Mouse (Mus musculus): ENCODE data around the gene Tfpt. TPM values are rescaled to one million over a fixed set of nuclear protein-coding genes. Genes with fewer than 3 reads are reported as not detected.
A peak's percentile ranks its signal among the peaks of the same experiment; 100 is the strongest.
"Not testable (repeated sequence)": the region's sequence is repeated elsewhere in the genome, so short reads cannot be mapped to it uniquely, and the experiment has no call there.

The Tfpt gene
- polyA plus RNA-seq, 2 experiments from 2014 or later, result 16.9 to 21.4 TPM

- ATAC-seq, result peak; percentile 22
Measured at GRCm38 (mm10) chr7:3616389-3617241, 13.1 kb downstream of the Tfpt start.

GRCm38 (mm10) chr7:3616057-3616388 lies 13.7 kb downstream of the Tfpt start, which contains the start of gene Oscar:
TSS of gene Oscar (minus strand) at chr7:3616157.
- ATAC-seq, result no peak

GRCm38 (mm10) chr7:3614021-3614420 lies 15.7 kb downstream of the Tfpt start:
- no peak for ATAC-seq

GRCm38 (mm10) chr7:3611006-3611405 lies 18.7 kb downstream of the Tfpt start:
- no peak for ATAC-seq

GRCm38 (mm10) chr7:3610437-3610836 lies 19.3 kb downstream of the Tfpt start:
- ATAC-seq, result no peak

GRCm38 (mm10) chr7:3609082-3609481 lies 20.6 kb downstream of the Tfpt start:
- no peak for ATAC-seq

- no peak for ATAC-seq
Measured at GRCm38 (mm10) chr7:3608668-3609067, 21.1 kb downstream of the Tfpt start.

GRCm38 (mm10) chr7:3607391-3607790 lies 22.3 kb downstream of the Tfpt start:
- no peak for ATAC-seq

GRCm38 (mm10) chr7:3606798-3607197 lies 22.9 kb downstream of the Tfpt start:
- no peak for ATAC-seq

GRCm38 (mm10) chr7:3601119-3601518 lies 28.6 kb downstream of the Tfpt start:
- peak; percentile 73 for ATAC-seq

GRCm38 (mm10) chr7:3597755-3598154 lies 32.0 kb downstream of the Tfpt start:
- not testable (repeated sequence) for ATAC-seq

GRCm38 (mm10) chr7:3595146-3595545 lies 34.6 kb downstream of the Tfpt start:
- peak; percentile 82 for ATAC-seq

- ATAC-seq, result peak; percentile 50
Measured at GRCm38 (mm10) chr7:3594686-3595085, 35.0 kb downstream of the Tfpt start.

GRCm38 (mm10) chr7:3593855-3594254 lies 35.9 kb downstream of the Tfpt start:
- no peak for ATAC-seq

GRCm38 (mm10) chr7:3591534-3591933 lies 38.2 kb downstream of the Tfpt start:
- no peak for ATAC-seq

GRCm38 (mm10) chr7:3590550-3590949 lies 39.2 kb downstream of the Tfpt start:
- ATAC-seq, result no peak

- no peak for ATAC-seq
Measured at GRCm38 (mm10) chr7:3587292-3587691, 42.4 kb downstream of the Tfpt start.

- no peak for ATAC-seq
Measured at GRCm38 (mm10) chr7:3586255-3586654, 43.5 kb downstream of the Tfpt start.

- ATAC-seq, result no peak
Measured at GRCm38 (mm10) chr7:3585763-3586162, 44.0 kb downstream of the Tfpt start.

- ATAC-seq, result no peak
Measured at GRCm38 (mm10) chr7:3580029-3580428, 49.7 kb downstream of the Tfpt start.

- no peak for ATAC-seq
Measured at GRCm38 (mm10) chr7:3578952-3579546, 50.7 kb downstream of the Tfpt start.

- ATAC-seq, result no peak
Measured at GRCm38 (mm10) chr7:3578196-3578595, 51.5 kb downstream of the Tfpt start.

- ATAC-seq, result no peak
Measured at GRCm38 (mm10) chr7:3576354-3577124, 53.2 kb downstream of the Tfpt start.

Data from activated CD4-positive, CD25-positive, alpha-beta regulatory T cell, adult 4 months (primary cell).